Mouse (Mus musculus): ENCODE results near the gene Reg4.

The Reg4 gene

DNA sequence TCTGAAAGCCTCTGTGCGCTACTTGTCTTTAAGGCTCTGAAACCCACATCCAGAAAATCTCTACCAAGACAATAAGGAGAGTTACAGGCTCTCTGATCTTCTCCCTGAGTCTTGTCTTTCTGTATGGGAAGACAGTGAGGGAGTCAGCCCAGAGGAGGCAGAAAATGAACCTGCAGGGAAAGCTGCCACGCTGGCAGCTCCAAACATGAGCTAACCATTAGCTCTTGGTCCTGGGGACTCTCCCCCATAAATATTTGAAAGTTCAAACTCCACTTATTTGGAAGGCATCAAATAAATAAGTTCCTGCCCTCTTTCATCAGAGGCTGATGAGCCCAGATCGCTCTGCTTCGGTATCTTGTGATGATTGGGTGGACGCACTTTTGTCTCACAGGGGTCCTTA lies 61.2 kb downstream of the Reg4 start:
- no peak for DNase-seq
